Mouse (Mus musculus) kidney, postnatal 0 days (tissue): ENCODE data around the gene Ska2. TPM values are rescaled to one million over a fixed set of nuclear protein-coding genes. Genes with fewer than 3 reads are reported as not detected.

ENCODE experiments used
- ATAC-seq: fragments of 200-750 bp; cut with Nextera tagmentation; replicated peaks from 2 replicates; pipeline ENCODE4 v1.8.0; 2017; ENCODE audit warnings: low read depth, moderate number of reproducible peaks, moderate TSS enrichment, moderate library complexity; ENCODE audit not compliant: low FRiP score
- DNase-seq: peaks from one replicate; pipeline ENCODE4 v3.0.0-alpha.2; 2016; ENCODE audit warnings: low spot score
- H3K27ac ChIP-seq: fragments of 300-500 bp; sonication (generic); 2 replicates; pipeline ENCODE4 v1.5.1; 2014; ENCODE audit warnings: mild to moderate bottlenecking
- H3K27me3 ChIP-seq: fragments of 300-500 bp; sonication (generic); 2 replicates; pipeline ENCODE4 v1.6.1; 2014; ENCODE audit warnings: low read length, mixed read lengths; ENCODE audit not compliant: insufficient read depth
- H3K36me3 ChIP-seq: fragments of 300-500 bp; sonication (generic); 2 replicates; pipeline ENCODE4 v1.6.1; 2014; ENCODE audit warnings: low read length, mixed read lengths; ENCODE audit not compliant: insufficient read depth
- H3K4me1 ChIP-seq: fragments of 300-500 bp; sonication (generic); replicated peaks from 2 replicates; pipeline ENCODE4 v1.6.1; 2014; ENCODE audit warnings: antibody characterized with exemption, low read length, mixed read lengths; ENCODE audit not compliant: insufficient read depth
- H3K4me2 ChIP-seq: fragments of 300-500 bp; sonication (generic); 2 replicates; pipeline ENCODE4 v1.6.1; 2014; ENCODE audit warnings: mild to moderate bottlenecking, low read length, moderate library complexity, mixed read lengths
- H3K4me3 ChIP-seq: fragments of 300-500 bp; sonication (generic); replicated peaks from 2 replicates; pipeline ENCODE4 v1.5.1; 2014; ENCODE audit warnings: low read depth, low read length
- H3K9ac ChIP-seq: fragments of 300-500 bp; sonication (generic); 2 replicates; pipeline ENCODE4 v1.6.1; 2014; ENCODE audit warnings: low read depth, low read length
- H3K9me3 ChIP-seq: fragments of 300-500 bp; sonication (generic); replicated peaks from 2 replicates; pipeline ENCODE4 v1.6.1; 2016; ENCODE audit warnings: low read length, inconsistent platforms, mixed read lengths
- CTCF ChIP-seq: IDR thresholded peaks from 2 replicates; pipeline ENCODE4 v1.5.1; 2016; ENCODE audit warnings: antibody characterized with exemption, low read depth, mild to moderate bottlenecking, moderate library complexity
- WGBS: fragments of 180-500 bp; shearing (Covaris S2); extraction: QIAGEN DNeasy Blood & Tissue Kit; methylation state at CpG from one replicate; pipeline ENCODE4 v1.1.7; 2014; 5-methylcytosine and 5-hydroxymethylcytosine counted together
- polyA plus RNA-seq: library from polyadenylated mRNA; unstranded; fragments of >200 nt; fragmentation: Nextera tagmentation; extraction: Ambion mirVana; gene quantifications from 2 replicates; pipeline ENCODE4 v1.2.1, GENCODE M21; 2015

The Ska2 gene
- polyA plus RNA-seq: 31.0 and 34.7 TPM in 2 replicates

DNA sequence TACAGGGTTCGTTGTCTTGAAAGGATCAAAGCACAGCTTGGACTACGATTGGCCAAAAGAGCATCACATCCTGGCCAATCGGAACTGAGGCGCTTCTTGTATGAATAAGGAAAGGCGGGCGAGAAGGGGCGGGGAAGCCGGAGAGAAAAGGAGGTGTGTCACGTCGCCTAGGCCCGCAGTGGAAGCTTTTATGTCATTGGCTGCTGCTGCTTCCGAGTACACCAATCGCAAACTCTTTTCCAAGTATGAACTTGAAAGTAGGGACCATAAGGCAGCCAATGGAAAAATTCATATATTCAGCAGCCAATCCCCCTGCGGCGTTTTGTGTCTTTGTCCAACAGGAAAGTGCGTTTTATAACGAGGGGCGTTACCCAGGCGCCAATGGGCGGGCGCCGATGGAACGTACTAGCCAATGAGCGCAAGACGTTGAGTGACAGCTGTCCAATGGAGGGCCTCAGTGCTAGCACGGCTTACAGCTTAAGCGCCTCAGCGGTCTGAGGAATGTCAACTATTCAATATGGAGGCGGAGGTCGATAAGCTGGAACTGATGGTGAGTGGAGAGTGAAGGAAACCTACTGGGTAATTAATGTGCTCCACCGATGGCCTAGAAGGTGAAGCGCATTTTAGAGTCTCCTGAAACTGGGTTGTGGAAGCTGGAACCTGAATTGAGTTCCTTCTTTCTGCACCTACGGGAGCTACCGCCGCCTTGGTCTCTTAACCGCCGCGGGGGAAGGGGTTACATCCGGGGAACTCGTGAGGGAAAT, at the start of gene Ska2:
Ska2 (plus strand) TSS at position 480 of the 764 bp plus-strand sequence.
- Histone ChIP-seq H3K27me3 (no peaks in the 10 kb centered on the region), H3K4me2 (peak within 1 kb of the TSS; percentile 79), H3K9me3 (no peaks in the 10 kb centered on the region), H3K9ac (peak within 1 kb of the TSS; percentile 88), H3K36me3 (peaks cover 8% of the 10 kb centered on the region; the same call in 1 of the 2 replicates), H3K4me1 (0 out of 2 replicates have a peak, but pooled peaks cover 6% of the 10 kb centered on the region), H3K27ac (peak within 1 kb of the TSS; percentile 96), H3K4me3 (peak within 1 kb of the TSS; percentile 90)
- no peak for TF ChIP-seq CTCF
- ATAC-seq (peak; percentile 99), DNase-seq (peak; percentile 100)
- WGBS: under 1% methylated on average over 40 of the region's 40 CpGs

DNA sequence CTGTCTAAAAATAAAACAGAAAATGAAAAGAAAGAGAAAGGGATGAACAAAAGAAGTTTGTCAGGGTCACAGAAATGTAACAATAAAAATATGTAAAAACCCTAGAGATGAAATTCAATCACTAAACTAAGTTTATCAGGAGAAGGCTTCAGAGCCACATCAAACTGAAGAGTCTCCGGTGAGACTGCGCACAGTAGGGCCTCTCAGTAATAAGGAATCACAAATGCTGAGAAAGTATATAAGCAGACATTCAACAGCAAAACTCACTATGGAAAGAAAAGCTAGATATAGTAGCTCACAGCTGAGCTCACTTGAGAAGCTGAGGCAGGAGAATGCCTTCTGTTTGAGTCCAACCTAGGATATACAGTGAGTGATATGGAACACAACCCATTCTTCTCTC, 48.6 kb upstream of the Ska2 start:
- H3K4me1 ChIP-seq: no peaks in the 10 kb centered on the region
- no peak overlapping the region for H3K27ac ChIP-seq
- 0 out of 2 replicates have a peak, but pooled peaks cover 3% of the 10 kb centered on the region for H3K36me3 ChIP-seq
- DNase-seq: no peak
- H3K9ac ChIP-seq: no peak overlapping the region
- H3K9me3 ChIP-seq: no peaks in the 10 kb centered on the region
- no peaks in the 10 kb centered on the region for H3K27me3 ChIP-seq
- WGBS: 99% methylated on average over 2 of the region's 2 CpGs
- no peak overlapping the region for H3K4me3 ChIP-seq
- no peak for ATAC-seq
- no peak overlapping the region for H3K4me2 ChIP-seq
- TF ChIP-seq CTCF: no peak

DNA sequence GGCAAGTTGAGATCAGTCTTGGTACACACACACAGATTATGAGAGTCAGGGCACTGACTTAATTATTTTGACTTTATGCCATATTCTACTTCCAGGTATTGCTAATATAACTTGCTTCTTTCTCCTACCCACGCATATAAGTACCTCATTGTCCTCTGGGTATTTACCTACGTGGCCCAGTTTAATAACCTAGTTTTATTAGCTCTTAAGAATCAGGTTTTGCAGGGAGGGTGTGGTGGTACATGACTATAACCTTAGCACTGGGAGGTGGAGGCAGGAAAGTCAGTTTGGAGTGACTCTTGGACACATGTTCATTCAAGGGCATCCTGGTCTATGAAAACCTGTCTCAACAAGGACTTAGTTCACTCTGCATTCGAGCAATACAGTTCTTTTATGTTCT, 46.9 kb upstream of the Ska2 start:
- no peaks in the 10 kb centered on the region for H3K9me3 ChIP-seq
- ATAC-seq: no peak
- no peaks in the 10 kb centered on the region for H3K27me3 ChIP-seq
- H3K27ac ChIP-seq: no peak overlapping the region
- no peak overlapping the region for H3K9ac ChIP-seq
- no peak overlapping the region for H3K4me2 ChIP-seq
- no peak for DNase-seq
- H3K4me3 ChIP-seq: no peak overlapping the region
- H3K36me3 ChIP-seq: 0 out of 2 replicates have a peak, but pooled peaks cover 3% of the 10 kb centered on the region
- no peak for TF ChIP-seq CTCF
- WGBS: 65% methylated on average over 3 of the region's 3 CpGs
- no peaks in the 10 kb centered on the region for H3K4me1 ChIP-seq

DNA sequence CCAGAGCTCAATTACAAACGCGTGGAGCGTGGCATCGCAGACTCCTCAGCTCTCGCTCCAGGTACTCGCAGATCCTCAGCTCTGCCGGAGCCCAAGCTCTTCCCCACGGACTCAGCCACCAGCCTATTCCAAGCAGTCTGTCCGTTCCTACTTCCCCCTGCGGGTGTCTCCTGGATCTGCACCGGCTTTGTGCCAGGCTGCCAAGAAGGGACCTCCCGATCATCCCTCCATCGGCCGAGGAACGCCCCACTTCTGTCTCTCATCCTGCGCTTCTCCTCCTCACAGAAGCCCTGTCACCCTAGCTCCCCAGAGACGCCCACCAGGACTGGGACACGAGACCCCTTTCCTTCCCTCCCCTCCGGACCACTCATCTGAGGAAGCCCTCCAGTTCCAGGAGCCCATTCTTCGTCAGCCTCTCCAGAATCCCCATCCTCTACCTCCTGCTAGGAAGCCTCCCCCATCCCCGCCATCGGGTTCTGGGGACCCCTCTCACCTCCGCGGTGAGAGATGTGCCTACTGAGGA, 35.6 kb upstream of the Ska2 start:
- no peaks in the 10 kb centered on the region for H3K27me3 ChIP-seq
- TF ChIP-seq CTCF: peak; percentile 57
- no peaks in the 10 kb centered on the region; the same call in 1 of the 2 replicates for H3K4me1 ChIP-seq
- H3K4me2 ChIP-seq: peak overlapping the region; percentile 91
- peak; percentile 29; the same call in 1 of the 2 replicates for ATAC-seq
- peak overlapping the region; percentile 54 for H3K9ac ChIP-seq
- no peaks in the 10 kb centered on the region for H3K9me3 ChIP-seq
- 2% methylated on average over 24 of the region's 24 CpGs for WGBS
- peak overlapping the region; percentile 33; the same call in 1 of the 2 replicates for H3K27ac ChIP-seq
- peaks cover 8% of the 10 kb centered on the region for H3K36me3 ChIP-seq
- DNase-seq: peak; percentile 86
- peak overlapping the region; percentile 56 for H3K4me3 ChIP-seq

DNA sequence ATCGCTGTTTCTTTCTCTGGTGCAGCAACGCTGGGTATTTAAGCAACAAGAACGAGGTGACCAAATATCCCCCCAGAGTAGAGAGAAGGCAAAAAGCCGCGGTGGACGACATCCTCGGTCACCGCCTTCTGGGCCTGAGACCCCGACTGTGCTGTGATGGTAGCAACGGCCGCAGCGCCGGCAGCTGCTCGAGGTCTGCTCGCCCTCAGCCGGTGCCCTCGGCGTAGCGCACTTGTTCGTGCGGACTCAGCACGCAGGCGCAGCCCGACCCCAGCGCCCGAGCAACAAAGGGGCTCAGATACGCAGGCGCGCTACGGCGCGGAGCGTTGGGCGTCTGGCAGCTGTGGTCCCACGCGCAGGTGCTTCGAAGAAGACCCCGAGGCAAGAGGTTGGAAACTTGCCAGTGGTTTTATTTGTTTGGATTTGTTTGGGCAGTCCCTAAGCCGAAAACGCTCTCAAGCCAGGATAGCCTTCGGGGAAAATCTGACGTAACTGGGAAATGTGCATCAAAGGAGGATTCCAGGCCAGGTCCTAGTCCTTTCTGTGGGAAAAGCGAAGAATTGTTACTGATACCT, 35.1 kb upstream of the Ska2 start, which contains the start of gene Gdpd1:
Gdpd1 (minus strand) TSS at position 197 of the 575 bp plus-strand sequence.
- Histone ChIP-seq H3K36me3 (peaks cover 8% of the 10 kb centered on the region), H3K27me3 (no peaks in the 10 kb centered on the region), H3K27ac (peak within 1 kb of the TSS; percentile 33; the same call in 1 of the 2 replicates), H3K9me3 (no peaks in the 10 kb centered on the region), H3K4me3 (peak within 1 kb of the TSS; percentile 56), H3K4me2 (peak within 1 kb of the TSS; percentile 91), H3K9ac (peak within 1 kb of the TSS; percentile 54), H3K4me1 (no peaks in the 10 kb centered on the region; the same call in 1 of the 2 replicates)
- peak; percentile 89 for ATAC-seq
- peak; percentile 86 for DNase-seq
- WGBS: 0% methylated on average over 43 of the region's 43 CpGs
- TF ChIP-seq CTCF: peak; percentile 27; the same call in 1 of the 2 replicates

DNA sequence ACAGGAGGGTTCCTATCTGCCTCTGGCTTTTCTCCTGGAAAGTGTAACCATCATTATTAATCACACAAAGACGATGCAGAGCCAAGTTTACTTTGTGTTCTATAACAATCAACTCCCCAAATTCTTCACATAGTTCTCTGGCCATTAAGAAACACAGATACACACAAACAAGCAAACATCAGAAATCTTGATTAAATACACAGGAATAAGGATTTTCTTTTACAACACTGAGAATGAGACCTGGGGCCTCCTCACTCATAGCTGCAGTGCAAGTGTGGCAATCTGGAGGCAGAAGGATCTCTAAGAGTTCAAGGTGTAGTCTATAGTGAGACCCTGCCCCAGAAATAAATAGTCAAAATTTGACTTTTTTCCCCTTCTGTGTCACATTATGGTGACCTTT, 25.3 kb upstream of the Ska2 start:
- H3K27me3 ChIP-seq: no peaks in the 10 kb centered on the region
- peaks cover 15% of the 10 kb centered on the region; the same call in 1 of the 2 replicates for H3K4me1 ChIP-seq
- no peak for DNase-seq
- no peak overlapping the region for H3K27ac ChIP-seq
- TF ChIP-seq CTCF: no peak
- H3K36me3 ChIP-seq: peaks cover 29% of the 10 kb centered on the region; the same call in 1 of the 2 replicates
- WGBS: 66% methylated on average over 1 of the region's 1 CpGs
- ATAC-seq: no peak
- no peak overlapping the region for H3K4me3 ChIP-seq
- H3K9ac ChIP-seq: no peak overlapping the region
- no peak overlapping the region for H3K4me2 ChIP-seq
- no peaks in the 10 kb centered on the region for H3K9me3 ChIP-seq
